Mouse (Mus musculus): ENCODE measurements at regions not wholly inside any gene's neighbourhood (a gene's known extent, or its start where the extent isn't known, plus 50 kb on each side); places are given as distances from the start of the nearest gene placed in this dataset.

GRCm38 (mm10) chr17:51635913-51636312 lies 197.2 kb downstream of the Satb1 start:
- no peak overlapping the region for H3K27ac ChIP-seq (ENCODE audit: insufficient read depth, low read length)
- no peak for TF ChIP-seq CTCF (IDR thresholded peaks at IDR 0.05; ENCODE audit: extremely low read depth, insufficient read depth, low read length)
- TF ChIP-seq POLR2A (IDR thresholded peaks at IDR 0.05; ENCODE audit: extremely low read depth, insufficient read depth, low read length) = no peak
- H3K4me3 ChIP-seq (ENCODE audit: insufficient read depth, low read length) = no peak overlapping the region
- peaks cover 2% of the 10 kb centered on the region; the same call in 1 of the 2 replicates for H3K4me1 ChIP-seq (ENCODE audit: control insufficient read depth, insufficient read depth, low read length)

DNA sequence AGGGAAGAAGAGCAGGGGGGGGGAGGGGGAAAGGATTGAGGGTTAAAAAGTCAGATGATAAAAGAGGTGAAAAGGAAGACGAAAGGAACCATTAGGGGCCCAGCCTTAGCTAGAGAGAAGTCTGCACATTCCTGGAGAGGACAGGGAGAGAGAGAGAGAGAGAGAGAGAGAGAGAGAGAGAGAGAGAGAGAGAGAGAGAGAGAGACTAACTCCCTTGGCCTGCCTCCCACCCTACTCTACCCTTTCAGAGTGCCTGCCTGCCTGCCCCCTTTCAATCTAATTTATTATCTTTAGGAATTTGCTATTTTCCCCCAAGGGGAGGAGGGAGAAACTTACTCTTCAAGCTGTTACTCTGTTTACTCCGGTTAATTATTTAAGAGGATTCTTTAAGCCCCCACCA lies 201.5 kb downstream of the Satb1 start:
- Histone ChIP-seq H3K27ac (ENCODE audit: insufficient read depth, low read length) (no peak overlapping the region), H3K4me1 (ENCODE audit: control insufficient read depth, insufficient read depth, low read length) (peaks cover 2% of the 10 kb centered on the region; the same call in 1 of the 2 replicates), H3K4me3 (ENCODE audit: insufficient read depth, low read length) (no peak overlapping the region)
- TF ChIP-seq CTCF (IDR thresholded peaks at IDR 0.05; ENCODE audit: extremely low read depth, insufficient read depth, low read length) (no peak), POLR2A (IDR thresholded peaks at IDR 0.05; ENCODE audit: extremely low read depth, insufficient read depth, low read length) (no peak)

- TF ChIP-seq POLR2A (IDR thresholded peaks at IDR 0.05; ENCODE audit: extremely low read depth, insufficient read depth, low read length) (no peak), CTCF (IDR thresholded peaks at IDR 0.05; ENCODE audit: extremely low read depth, insufficient read depth, low read length) (no peak)
- H3K4me3 ChIP-seq (ENCODE audit: insufficient read depth, low read length) = no peak overlapping the region
- H3K4me1 ChIP-seq (ENCODE audit: control insufficient read depth, insufficient read depth, low read length) = no peaks in the 10 kb centered on the region
- H3K27ac ChIP-seq (ENCODE audit: insufficient read depth, low read length) = no peak overlapping the region
Measured at GRCm38 (mm10) chr17:51620528-51620927, 212.6 kb downstream of the Satb1 start.

DNA sequence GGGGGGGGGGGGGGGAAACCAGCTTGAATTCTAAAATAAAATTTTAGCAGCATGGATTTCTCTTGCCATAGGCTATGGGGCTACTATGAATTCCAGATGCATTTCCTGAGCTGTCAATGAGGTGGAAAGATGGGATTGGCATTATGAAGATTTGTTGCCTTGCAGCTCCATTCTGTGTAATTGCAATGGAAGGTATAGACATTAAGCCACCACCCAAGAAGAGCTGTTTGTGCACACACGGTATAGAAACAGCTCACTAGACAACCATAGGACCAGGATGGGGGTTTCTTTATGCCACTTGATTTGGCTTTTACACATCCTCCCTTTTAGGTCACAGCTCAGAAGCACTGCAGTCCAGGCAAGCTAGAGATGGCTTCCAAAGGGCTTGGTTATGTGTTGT lies 247.8 kb downstream of the Satb1 start:
- Histone ChIP-seq H3K4me3 (ENCODE audit: insufficient read depth, low read length) (no peak overlapping the region), H3K4me1 (ENCODE audit: control insufficient read depth, insufficient read depth, low read length) (peaks cover 2% of the 10 kb centered on the region; the same call in 1 of the 2 replicates), H3K27ac (ENCODE audit: insufficient read depth, low read length) (no peak overlapping the region)
- no peak for TF ChIP-seq POLR2A (IDR thresholded peaks at IDR 0.05; ENCODE audit: extremely low read depth, insufficient read depth, low read length)
- no peak for TF ChIP-seq CTCF (IDR thresholded peaks at IDR 0.05; ENCODE audit: extremely low read depth, insufficient read depth, low read length)

GRCm38 (mm10) chr17:51583984-51584880 lies 248.9 kb downstream of the Satb1 start:
- TF ChIP-seq CTCF (IDR thresholded peaks at IDR 0.05; ENCODE audit: extremely low read depth, insufficient read depth, low read length) (no peak), POLR2A (IDR thresholded peaks at IDR 0.05; ENCODE audit: extremely low read depth, insufficient read depth, low read length) (no peak)
- Histone ChIP-seq H3K4me3 (ENCODE audit: insufficient read depth, low read length) (no peak overlapping the region), H3K27ac (ENCODE audit: insufficient read depth, low read length) (no peak overlapping the region), H3K4me1 (ENCODE audit: control insufficient read depth, insufficient read depth, low read length) (peaks cover 2% of the 10 kb centered on the region; the same call in 1 of the 2 replicates)

DNA sequence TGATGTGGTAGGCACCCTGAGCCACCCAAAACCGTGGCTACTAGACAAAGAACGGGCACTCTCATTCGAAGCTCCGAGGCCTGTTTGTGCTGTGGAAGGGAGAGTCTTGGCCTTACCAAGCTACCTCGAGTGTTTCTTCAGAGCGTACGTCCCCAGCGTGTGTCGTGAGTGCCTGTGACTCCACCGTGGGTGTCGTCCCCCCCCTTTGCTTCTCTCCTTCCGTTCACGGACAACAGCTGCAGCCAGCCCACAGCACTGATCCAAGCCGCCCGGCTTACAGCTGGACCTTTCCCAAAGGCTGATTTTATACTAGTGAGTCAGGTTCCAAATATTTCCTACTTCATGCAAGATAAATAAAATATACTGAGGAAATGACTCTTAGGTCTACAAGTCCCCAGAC lies 249.8 kb downstream of the Satb1 start:
- no peak overlapping the region for H3K27ac ChIP-seq (ENCODE audit: insufficient read depth, low read length)

DNA sequence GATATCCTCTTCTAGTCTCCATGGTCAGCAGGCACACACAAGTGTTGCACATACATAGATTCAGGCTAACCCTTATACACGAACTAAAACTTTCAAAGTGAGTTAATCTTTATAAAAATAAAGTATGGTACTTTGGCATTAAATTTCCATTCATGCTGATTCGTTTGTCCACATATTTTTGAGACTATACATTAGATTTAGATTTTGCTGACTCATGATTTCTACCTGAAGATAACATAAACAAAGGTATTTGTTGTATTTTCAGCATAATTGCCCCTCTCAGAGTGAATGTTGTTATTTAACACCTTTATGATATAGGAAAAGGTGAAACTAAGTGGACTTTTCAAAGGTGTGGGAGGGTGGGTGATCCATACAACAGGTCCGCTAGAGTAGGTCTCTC lies 277.2 kb downstream of the Satb1 start:
- H3K4me3 ChIP-seq (ENCODE audit: insufficient read depth, low read length) = no peak overlapping the region
- H3K27ac ChIP-seq (ENCODE audit: insufficient read depth, low read length) = no peak overlapping the region
- no peaks in the 10 kb centered on the region for H3K4me1 ChIP-seq (ENCODE audit: control insufficient read depth, insufficient read depth, low read length)
- TF ChIP-seq POLR2A (IDR thresholded peaks at IDR 0.05; ENCODE audit: extremely low read depth, insufficient read depth, low read length) (no peak), CTCF (IDR thresholded peaks at IDR 0.05; ENCODE audit: extremely low read depth, insufficient read depth, low read length) (no peak)

More for the DNA sequence above, 249.8 kb downstream of the Satb1 start:
- peaks cover 2% of the 10 kb centered on the region; the same call in 1 of the 2 replicates for H3K4me1 ChIP-seq (ENCODE audit: control insufficient read depth, insufficient read depth, low read length)
- TF ChIP-seq CTCF (IDR thresholded peaks at IDR 0.05; ENCODE audit: extremely low read depth, insufficient read depth, low read length) (no peak), POLR2A (IDR thresholded peaks at IDR 0.05; ENCODE audit: extremely low read depth, insufficient read depth, low read length) (no peak)
- no peak overlapping the region for H3K4me3 ChIP-seq (ENCODE audit: insufficient read depth, low read length)

- Histone ChIP-seq H3K27ac (ENCODE audit: insufficient read depth, low read length) (no peak overlapping the region), H3K4me1 (ENCODE audit: control insufficient read depth, insufficient read depth, low read length) (no peaks in the 10 kb centered on the region), H3K4me3 (ENCODE audit: insufficient read depth, low read length) (no peak overlapping the region)
- TF ChIP-seq POLR2A (IDR thresholded peaks at IDR 0.05; ENCODE audit: extremely low read depth, insufficient read depth, low read length) (no peak), CTCF (IDR thresholded peaks at IDR 0.05; ENCODE audit: extremely low read depth, insufficient read depth, low read length) (no peak)
Measured at GRCm38 (mm10) chr17:51554446-51554845, 278.6 kb downstream of the Satb1 start.

GRCm38 (mm10) chr17:51552277-51553015 lies 280.6 kb downstream of the Satb1 start:
- TF ChIP-seq CTCF (IDR thresholded peaks at IDR 0.05; ENCODE audit: extremely low read depth, insufficient read depth, low read length) (no peak), POLR2A (IDR thresholded peaks at IDR 0.05; ENCODE audit: extremely low read depth, insufficient read depth, low read length) (no peak)
- Histone ChIP-seq H3K4me3 (ENCODE audit: insufficient read depth, low read length) (no peak overlapping the region), H3K27ac (ENCODE audit: insufficient read depth, low read length) (no peak overlapping the region), H3K4me1 (ENCODE audit: control insufficient read depth, insufficient read depth, low read length) (no peaks in the 10 kb centered on the region)

All from cortical plate, adult 2 months (tissue).